Mouse (Mus musculus) limb, embryonic 10.5 days (tissue): ENCODE results near the gene Tmed1. TPM values are rescaled to one million over a fixed set of nuclear protein-coding genes. Genes with fewer than 3 reads are reported as not detected.
A peak's percentile ranks its signal among the peaks of the same experiment; 100 is the strongest.

Experiments
- microRNA-seq: library from miRNA; unstranded; fragments of <30 nt; microRNA quantifications from one replicate; pipeline ENCODE4, GENCODE M21; 2017
- polyA plus RNA-seq: library from polyadenylated mRNA; unstranded; fragments of >200 nt; fragmentation: Nextera tagmentation; extraction: Ambion mirVana; gene quantifications from 2 replicates; pipeline ENCODE4 v1.2.1, GENCODE M21; 2016

Tmed1 gene
- polyA plus RNA-seq, 1 experiment from 2014 or later = 137 TPM

Small RNA genes within 50 kb of the gene (microRNA-seq; reads per million reads assigned to microRNA genes)
- 13.5 reads per million, percentile 23 among the genes with 10 or more reads in this experiment for gene Mir199a-1

Other genes starting within 250 kb of the Tmed1 start
- 38.5 and 41.3 TPM in 2 replicates for gene Atg4d, start 245.0 kb downstream of the Tmed1 start, polyA plus RNA-seq
- gene Kri1, start 222.3 kb downstream of the Tmed1 start, polyA plus RNA-seq = 18.9 and 19.1 TPM in 2 replicates
- 32.7 and 38.0 TPM in 2 replicates for gene Cdkn2d, start 218.8 kb downstream of the Tmed1 start, polyA plus RNA-seq
- gene Ap1m2, start 197.9 kb downstream of the Tmed1 start, polyA plus RNA-seq = 7.8 and 8.6 TPM in 2 replicates
- 68.5 and 81.1 TPM in 2 replicates for gene Slc44a2, start 189.6 kb downstream of the Tmed1 start, polyA plus RNA-seq
- 320 and 362 TPM in 2 replicates for gene Ilf3, start 142.4 kb downstream of the Tmed1 start, polyA plus RNA-seq
- 66.2 and 79.0 TPM in 2 replicates for gene Qtrt1, start 98.4 kb downstream of the Tmed1 start, polyA plus RNA-seq
- gene Dnm2, start 85.3 kb downstream of the Tmed1 start, polyA plus RNA-seq = 71.7 and 79.7 TPM in 2 replicates
- 3.6 and 4.3 TPM in 2 replicates for gene AB124611, start 15.9 kb upstream of the Tmed1 start, polyA plus RNA-seq
- 85.8 and 100 TPM in 2 replicates for gene Carm1, start 36.6 kb upstream of the Tmed1 start, polyA plus RNA-seq
- 30.9 and 35.7 TPM in 2 replicates for gene Timm29, start 82.5 kb upstream of the Tmed1 start, polyA plus RNA-seq
- gene Yipf2, start 82.6 kb upstream of the Tmed1 start, polyA plus RNA-seq = 17.6 and 26.2 TPM in 2 replicates
- gene Smarca4, start 105.9 kb upstream of the Tmed1 start, polyA plus RNA-seq = 169 and 171 TPM in 2 replicates
- 55.2 and 57.3 TPM in 2 replicates for gene Ldlr, start 213.2 kb upstream of the Tmed1 start, polyA plus RNA-seq